Mouse (Mus musculus) megakaryocyte, adult 5-6 weeks (primary cell): ENCODE measurements around the gene Aplp1. TPM values are rescaled to one million over a fixed set of nuclear protein-coding genes. Genes with fewer than 3 reads are reported as not detected.

Experiments used
- ATAC-seq: 2 replicates; pipeline ENCODE4 v1.8.0; 2016; ENCODE audit warnings: mild to moderate bottlenecking, inconsistent platforms; ENCODE audit not compliant: poor library complexity, severe bottlenecking
- total RNA-seq, 2 experiments: library from RNA; stranded (forward) in 1 of 2; stranded (reverse) in 1 of 2; fragments of 153-499, 151-499 nt in 1 of 2; fragments of 221-1000, 200-1000 nt in 1 of 2; gene quantifications; 2 replicates each; pipeline versions ENCODE4 v1.2.3 to v1.2.4; 2015 to 2017

The Aplp1 gene
- total RNA-seq, 2 experiments from 2014 or later: 0.25 TPM; not detected in 1

DNA sequence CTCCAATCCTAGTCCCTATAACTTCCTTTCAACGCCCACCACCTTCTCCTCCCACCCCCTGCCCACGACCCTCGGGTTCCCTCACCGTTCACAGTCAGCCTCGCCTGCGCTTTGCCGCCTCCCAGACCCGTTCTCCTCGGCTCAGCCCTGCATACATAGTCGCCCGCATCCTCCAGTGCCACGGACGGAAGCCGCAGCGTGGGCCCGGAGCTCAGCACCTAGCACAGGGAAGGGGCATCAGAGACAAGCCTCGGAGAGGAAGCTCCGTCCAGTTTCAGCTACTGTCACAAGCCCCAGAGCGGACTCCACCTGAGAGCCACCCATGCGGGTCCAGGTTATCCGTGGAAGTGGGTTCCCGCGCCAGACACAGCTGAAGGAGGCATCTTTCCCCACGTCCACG, 8.0 kb upstream of the Aplp1 start:
- 0 out of 2 replicates have a peak, but pooled peaks have one; percentile 13 for ATAC-seq

DNA sequence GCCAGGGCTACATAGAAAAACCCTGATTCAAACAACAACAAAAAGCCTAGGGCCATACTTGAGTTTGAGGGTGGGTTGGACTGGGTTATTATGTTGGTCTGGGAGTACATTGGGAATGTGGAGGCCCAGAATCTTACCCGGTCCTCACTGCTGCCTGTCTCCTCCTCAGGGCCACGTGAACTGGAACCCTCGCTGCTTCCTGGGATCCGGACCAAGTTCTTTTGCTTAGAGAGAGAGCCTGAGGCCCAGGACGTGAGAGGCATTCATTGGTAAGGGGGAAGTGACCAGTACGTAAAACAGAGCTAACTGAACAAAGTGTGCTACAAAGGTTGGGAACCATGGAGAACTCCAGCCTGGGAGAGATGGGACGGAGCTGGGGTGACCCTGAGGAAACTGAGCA, 4.9 kb upstream of the Aplp1 start:
- ATAC-seq: no peak

DNA sequence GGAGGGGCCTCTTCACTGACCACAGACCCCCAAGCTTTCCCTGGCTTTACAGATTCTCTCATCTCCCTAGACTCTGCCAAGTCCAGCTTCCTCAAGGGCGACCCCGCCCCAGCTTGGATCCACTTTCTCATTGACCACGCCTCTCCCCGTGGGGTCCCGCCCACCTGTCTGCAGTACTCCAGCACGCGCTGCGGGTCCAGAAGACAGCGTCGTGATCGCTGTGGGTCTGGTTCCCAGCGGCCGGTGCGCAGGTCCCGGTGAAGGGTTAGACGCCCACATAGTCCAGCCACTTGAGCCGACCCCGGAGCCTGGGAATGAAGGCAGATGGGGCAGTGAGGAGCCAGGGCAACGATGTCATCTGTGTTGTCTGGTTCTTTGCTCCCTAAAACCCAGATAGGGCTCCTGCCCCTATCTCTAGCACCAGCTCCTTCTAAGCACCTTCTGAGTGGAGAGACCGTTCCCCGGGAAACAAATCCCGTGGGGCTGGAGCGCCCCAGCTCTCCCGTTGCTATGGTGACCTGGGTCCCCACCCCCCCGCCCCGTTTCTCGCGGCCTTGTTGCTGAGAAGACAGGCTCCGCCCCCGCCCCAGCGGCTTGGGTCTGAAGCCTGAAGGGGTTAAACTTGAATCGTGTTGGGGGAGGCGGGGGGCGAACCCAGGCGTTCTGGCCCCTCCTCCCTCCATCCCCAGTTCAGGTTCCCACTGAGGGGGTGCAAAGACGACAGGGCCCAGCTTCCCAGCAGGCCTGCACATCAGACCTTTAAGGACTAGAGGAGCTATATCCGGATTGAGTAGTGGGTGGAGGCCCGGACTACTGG, 973 bp downstream of the Aplp1 start:
- no peak for ATAC-seq

DNA sequence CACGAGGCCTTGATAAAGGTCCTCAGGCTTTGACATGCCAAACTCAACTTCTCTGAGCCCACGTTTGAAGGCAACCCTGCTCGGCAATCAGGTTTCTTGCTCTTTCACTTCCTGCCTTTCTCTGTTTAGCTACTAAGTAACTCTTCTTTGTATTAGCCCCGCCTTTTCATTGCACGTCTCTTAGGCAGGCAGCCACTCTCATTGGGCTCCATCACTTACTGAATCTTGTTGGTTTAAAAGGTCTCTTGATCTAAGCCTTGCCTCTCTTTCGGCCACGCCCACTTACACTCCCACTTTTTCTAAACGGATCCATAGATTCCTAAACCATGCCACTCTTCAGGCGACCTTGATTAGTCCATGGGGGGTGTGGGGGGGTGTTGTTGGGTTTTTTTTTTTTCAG, 1.6 kb downstream of the Aplp1 start:
- ATAC-seq: no peak

DNA sequence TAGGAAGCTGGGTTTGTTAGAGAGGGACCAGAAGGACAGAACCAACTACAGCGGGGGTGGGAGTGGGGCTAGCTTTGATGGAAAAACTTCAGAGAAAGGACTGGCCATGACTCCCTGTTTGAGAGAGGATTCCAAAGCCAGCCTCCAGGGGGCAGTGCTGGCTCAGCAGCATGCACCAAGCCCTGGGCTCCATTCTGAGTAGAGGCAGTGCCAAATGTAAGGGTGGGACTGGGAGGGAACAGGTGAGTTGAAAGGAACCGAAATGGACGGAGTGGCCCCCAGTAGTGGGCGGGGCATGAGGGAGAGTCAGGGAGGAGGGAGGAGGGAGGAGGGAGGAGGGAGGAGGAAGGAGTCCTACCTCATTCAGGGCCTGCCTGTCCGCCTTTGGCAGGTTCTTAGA, 4.6 kb downstream of the Aplp1 start:
- peak; percentile 71 for ATAC-seq

DNA sequence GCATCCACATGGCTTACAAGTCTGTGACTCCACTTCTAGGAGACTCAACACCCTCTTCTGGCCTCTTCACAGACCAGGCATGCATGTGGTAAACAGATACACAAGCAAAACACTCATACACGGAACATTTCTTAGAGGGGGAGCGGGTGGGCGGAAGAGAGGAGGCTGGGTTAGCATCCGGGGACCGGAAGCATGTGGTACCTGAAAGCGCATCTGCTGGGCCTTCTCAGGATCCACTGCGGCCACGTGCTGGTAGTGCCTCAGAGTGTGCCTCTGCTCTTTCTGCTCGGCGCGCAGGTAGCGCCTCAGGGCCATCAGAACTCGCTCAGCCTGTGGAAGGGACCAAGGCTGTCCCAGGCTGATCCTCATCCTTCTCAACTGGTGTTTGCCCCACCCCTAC, 5.6 kb downstream of the Aplp1 start:
- ATAC-seq: no peak

DNA sequence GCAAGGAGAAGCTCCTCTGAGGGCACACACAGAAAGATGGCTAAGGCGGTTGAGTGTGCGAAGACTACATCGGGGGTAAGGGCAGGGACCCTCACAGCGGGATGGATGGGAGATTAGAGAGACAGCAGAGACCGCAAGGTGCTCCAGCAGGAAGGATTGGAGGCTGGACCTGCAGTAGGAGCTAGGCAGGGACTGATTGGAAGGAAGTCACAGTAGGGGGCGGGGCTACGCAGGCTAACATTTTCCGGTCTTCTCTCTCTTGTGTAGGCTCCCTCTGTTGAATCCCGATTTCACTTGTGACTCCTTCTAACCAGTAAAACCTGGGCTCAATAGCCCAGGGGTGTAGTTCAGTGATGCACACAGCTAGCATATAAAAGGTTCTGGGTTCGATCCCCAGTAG, 8.5 kb downstream of the Aplp1 start:
- 0 out of 2 replicates have a peak, but pooled peaks have one; percentile 24 for ATAC-seq

DNA sequence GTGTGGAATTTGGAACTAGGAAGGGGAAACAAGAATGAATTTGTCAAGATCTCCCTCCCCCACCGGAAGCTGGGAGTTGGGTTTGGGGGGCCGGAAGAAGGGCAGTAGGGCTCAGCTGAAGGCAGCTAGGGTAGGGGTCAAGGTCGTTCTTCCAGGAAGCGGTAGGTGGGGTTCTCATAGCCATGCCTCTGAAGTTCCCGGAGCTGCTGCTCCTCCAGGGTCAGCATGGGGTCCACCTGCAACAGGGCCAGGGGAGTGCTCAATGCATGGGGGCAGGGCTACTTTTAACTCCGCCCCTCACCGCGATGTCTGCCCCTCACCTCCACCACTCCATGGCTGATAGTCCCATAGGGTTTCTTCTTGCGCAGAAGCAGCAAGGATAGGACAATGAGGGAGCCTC, 10.2 kb downstream of the Aplp1 start:
- no peak for ATAC-seq

DNA sequence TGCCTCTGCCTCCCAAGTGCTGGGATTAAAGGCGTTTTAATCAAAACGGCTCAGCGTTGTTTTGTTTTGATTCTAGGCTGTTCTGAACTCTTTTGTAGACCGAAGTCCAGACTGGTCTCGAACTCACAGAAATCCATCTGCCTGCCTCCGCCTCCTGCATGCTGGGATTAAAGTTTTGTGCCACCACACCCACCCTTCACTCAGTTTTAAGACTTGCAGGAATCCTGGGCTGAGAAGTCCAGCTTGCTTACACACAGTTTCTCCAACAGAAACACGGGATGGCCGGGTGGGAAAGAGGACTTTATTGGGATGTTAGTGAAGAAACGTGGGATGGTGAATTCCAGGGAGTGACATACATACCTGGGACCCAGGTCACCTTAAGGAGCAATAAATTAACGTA, 10.6 kb downstream of the Aplp1 start:
- ATAC-seq: no peak

DNA sequence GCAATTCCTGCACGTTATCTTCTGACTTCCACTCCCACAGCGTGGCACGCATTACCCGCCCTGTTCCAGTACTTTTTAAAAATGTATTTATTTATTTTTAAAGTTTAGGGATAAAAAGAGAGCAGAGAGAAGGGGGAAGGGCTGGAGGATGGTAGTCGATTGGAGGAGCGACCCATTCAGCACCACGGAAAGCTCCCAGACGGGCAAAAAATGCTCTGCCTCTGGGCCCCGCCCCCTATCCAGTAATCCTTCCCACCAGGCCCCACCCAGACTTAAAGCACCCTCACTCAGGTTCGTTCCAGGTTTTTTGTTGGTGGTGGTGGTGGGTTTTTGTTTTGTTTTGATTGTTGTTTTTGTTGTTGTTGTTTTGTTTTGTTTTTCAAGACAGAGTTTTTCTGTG, 11.1 kb downstream of the Aplp1 start:
- no peak for ATAC-seq

DNA sequence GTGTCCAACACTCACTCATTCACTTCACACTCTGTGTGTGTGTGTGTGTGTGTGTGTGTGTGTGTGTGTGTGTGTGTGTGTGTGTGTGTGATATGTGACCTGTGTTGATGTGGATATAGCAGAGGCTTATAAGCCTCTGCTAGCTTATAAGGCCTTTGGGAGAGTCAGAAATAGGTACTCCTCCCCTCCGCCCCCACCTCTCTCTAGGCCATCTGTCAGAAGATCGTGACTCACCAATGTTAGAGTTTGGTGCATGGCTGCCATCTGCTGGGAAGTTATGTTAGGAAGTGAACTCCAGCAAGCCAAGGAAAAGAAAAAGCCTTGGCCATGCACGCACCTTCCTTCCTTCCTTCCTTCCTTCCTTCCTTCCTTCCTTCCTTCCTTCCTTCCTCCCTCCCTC, 13.5 kb downstream of the Aplp1 start:
- peak; percentile 96 for ATAC-seq

DNA sequence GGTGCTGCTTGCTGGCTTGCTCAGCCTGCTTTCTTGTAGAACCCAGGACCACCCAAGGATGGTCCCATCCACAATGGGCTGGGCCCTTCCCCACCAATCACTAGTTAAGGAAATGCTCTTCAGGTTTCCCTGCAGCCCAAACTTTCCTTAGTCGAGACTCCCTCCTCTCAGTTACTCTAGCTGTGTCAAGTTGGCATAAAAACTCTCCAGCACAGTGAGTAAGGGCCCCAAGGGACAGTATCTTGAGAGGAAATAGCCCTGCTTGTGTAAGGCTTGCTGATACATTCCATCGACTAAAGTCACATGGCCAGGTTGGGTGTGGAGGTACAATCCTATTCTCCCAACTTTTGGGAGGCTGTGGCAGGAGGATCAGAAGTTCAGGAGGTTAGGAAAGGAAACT, 15.1 kb downstream of the Aplp1 start:
- no peak for ATAC-seq

DNA sequence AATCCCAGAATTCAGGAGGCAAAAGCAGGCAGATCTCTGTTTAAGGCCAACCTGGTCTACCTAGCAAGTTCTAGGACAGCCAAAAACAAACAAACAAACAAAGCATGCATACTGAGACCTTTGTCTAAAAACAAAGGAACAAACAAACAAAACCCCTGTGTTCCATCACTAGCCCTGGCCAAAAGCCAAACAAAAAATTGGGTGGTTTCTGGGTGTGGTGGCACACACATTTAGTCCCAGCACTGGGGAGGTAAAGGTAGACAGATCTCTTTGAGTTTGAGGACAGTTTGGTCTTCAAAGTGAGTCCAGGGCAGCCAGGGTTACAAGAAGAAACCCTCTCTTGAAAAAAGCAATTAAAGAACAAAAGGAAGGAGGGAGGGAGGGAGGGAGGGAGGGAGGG, 16.0 kb downstream of the Aplp1 start:
- ATAC-seq: no peak

DNA sequence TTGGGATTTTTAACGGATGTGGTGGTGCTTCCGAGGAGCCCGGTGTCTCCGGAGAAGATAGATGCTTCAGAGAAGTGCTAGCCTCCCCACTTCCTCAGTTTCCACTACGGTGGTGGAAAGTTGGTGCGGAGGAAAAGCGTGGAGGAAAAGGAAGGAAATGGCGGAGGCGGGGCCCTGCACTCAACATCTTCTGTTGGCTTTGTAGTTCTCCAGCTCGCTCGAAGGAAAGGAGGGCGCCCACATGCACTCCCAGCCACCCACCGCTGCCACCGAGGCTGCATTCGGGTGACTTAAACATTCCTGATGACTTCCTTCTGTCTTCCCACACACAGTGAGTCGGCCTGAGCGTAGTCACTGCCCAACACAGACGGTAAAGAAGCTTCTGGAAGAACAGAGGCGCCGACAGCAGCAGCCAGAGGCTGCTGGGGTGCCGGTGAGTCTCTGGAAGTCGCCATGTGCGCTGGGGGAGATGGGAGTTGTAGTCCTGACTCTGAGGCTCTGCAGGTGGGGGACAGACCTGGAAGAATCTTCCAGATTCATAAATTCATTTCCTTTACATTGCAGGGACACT, 22.2 kb downstream of the Aplp1 start:
- 0 out of 2 replicates have a peak, but pooled peaks have one; percentile 2 for ATAC-seq

DNA sequence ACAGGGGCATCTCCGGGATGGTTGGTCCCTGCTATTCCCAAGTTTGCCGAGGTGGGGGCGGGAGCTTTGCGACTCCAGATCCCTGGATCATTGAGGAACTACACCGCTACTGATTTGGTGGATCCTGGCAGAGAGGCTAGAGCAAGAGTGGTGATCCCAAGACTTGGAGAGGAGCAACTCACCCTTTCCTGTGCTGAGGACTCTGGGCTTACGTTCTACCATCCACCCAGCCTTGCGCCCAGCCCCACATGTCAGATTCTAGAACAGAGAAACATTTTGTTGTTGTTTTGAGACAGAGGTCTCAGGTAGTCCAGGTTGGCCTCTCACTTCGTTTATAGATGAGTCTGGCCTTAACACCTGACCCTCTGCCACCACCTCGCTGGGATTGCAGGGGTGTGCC, 22.8 kb downstream of the Aplp1 start:
- ATAC-seq: no peak

DNA sequence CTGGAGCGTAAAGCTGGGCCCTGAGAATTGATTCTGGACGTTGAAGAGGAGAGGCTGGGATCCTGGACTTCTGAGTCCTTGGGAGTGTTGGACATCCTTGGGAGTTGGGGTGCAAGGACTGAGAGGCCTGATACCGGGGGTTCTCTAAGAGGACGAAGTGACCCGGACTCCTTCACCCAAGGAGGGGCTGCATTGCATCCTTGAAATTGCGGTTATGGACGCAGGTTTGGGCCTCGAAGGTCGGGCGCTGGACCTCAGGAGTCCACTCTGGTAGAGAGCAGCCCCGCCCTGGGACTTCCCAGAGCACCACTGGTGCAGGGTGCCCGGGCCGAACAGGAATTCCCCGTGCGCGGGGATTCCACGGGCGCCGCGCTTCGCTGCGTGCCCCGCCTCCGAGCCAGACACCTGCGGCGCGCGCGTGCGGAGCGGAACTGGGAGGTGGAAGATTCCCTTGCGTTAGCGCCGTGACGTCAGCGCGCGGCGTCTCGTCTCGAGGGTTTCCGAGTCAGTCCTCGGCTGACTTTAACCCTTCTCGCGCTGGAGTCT, 23.4 kb downstream of the Aplp1 start:
- ATAC-seq: peak; percentile 55

DNA sequence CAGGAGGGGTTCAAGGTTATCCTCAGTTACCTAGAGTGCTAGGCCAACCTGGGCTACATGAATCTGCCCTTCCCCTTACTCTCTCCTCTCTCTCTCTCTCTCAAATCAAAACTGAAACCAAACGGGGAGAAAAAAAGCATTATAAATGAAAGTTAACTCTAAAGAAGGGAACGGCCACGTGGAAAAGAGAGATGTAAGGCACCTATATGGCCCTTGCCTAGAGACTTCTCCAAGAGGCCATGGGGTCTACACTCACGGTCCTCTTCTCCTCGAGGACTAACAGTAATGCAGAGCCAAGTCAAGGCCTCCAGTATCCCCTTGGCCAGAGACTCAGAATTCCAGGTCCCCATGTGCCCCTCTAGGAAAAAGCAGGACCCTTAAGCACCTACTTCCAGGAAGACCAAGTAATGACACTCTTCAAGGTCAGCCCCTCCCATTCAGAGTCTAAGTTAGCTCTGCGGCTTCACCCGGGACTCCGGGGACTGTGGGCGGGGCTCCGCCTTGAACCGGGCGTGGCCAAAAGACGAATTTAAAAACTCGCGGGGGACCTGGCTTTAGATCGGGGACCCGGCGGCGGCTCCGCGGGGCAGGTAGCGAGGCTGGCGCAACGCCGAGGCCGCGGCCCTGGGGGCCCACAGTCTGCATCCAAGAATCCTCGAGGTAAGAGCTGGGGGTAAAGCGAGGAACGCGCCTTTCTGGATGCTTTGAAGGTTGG, 24.0 kb downstream of the Aplp1 start, which contains the start of gene Nfkbid:
Nfkbid (plus strand) TSS at position 558 of the 715 bp plus-strand sequence.
- peak; percentile 25 for ATAC-seq

DNA sequence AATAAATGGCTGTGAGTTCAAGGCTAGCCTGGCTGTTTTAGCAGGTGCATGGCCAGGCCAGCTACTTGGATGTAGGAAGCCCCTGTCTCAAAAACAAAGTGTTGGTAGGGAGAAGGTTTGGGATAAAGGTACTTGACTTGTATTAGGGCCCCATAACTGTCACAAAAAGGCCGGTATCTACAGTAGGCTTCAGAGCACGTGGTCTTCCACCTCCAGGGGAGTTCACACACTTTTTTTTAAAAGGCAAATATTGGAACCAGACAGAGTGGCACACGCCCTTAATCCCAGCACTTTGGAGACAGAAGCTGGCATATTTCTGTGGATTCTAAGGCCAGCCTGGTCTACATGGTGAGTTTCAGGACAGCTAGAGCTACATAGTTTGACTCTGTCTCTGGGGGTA, 24.7 kb downstream of the Aplp1 start:
- ATAC-seq: no peak

DNA sequence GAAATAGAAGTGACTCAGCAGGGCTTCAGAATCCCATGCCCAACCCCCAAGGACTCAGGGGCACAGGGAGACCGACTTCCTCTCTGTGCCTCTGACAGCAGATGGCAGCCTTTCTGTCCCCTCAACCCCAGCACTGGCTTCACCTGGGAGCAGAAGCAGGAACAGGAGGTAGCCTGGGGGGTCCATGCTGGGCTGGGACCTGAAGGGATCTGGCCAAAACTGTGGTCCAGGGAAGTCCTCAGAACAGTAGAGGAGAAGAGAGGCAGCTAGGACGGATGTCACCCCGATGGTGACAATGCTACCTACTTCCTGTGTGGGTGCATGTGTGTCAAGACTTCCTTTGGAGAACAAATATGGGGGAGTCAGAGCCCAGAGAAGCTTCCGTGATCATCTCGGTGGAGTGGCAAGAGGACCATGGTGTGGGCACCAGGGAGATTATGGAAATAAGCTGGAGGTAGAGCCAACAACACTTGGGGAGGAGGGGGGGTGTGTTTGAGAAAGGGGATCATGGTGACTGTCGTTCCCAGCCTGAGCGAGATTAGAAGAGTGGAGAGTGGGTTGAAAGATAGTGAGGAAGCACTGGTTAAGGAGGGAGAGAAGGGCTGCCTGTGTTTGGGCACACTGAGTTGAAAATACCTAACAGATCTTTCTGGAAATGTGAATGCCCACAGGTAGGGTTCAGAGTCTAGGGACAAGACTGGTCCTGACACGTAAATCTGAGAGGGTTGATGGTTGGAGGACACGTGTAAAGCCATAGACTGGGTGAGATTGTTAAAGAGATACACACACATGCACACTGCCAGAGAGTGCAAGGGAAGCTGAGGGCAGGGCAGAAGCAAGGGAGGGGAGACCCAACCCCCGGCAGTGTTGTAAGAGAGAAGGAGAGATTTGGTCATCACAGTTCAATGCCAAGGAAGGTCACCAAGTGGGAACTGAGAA, 25.5 kb downstream of the Aplp1 start, which contains the start of gene Hcst:
Hcst (minus strand) TSS at position 294 of the 939 bp plus-strand sequence.
- ATAC-seq: peak; percentile 57

DNA sequence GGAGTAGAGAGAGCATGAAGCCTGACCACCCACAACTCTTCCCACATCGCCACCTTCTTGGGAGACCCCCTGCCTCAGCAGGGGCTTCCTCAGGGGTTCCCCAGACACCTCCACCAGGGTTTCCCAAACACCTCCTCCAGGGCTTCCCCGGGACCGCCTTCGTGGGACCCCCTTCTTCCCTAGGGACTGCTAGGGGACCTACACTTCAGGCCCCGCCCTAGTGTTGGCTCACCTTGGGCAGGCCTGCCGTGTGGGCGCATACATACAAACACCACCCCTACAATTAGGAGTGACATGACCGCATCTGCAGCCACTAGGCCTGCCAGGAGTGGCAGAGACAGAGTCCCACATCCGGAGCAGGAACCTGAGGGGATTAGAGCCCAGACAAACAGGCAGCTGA, 27.5 kb downstream of the Aplp1 start:
- ATAC-seq: 0 out of 2 replicates have a peak, but pooled peaks have one; percentile 5
